Mouse (Mus musculus): ENCODE results near the gene Arxes2. TPM values are rescaled to one million over a fixed set of nuclear protein-coding genes. Genes with fewer than 3 reads are reported as not detected.
"Not testable (repeated sequence)": the region's sequence is repeated elsewhere in the genome, so short reads cannot be mapped to it uniquely, and the experiment has no call there.

Arxes2 gene
- total and polyA plus RNA-seq, 2 experiments = 0.09 TPM; not detected in 1

DNA sequence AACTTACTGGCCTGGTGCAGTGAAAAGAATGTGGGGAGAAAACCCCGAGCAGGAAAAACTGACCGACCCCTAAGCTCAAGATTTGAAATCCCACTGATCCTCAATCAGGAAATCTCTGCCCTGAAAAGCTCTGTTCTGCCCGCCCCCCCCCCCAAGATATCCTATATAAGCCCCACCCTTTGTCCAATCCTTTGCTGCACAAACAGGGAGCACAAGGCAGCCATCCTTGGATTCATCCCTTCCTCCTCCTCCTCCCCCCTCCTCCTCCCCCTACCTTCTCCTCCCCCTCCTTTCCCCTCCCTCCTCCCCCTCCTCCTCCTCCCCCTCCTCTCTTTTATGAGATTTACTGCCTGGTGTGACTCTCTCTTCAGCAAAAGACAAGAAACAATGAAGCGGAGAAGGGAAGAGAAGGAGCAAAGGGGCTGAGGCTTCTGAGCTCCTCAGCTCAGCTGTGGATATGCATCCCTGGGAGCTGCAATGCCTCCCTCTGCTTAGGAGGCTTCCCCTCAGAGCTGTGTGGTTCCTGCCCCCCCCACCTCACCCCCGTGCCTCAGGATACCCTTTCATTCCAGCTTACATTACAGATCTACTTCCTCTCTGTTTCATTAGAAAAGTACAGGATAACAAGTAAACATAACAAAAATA lies 13.7 kb downstream of the Arxes2 start:
- H3K36me3 ChIP-seq (ENCODE audit: control insufficient read depth, insufficient read depth, low read length) = no peaks in the 10 kb centered on the region
- no peaks in the 10 kb centered on the region for H3K4me1 ChIP-seq (ENCODE audit: control insufficient read depth, insufficient read depth, low read length)
- 46% methylated on average over 4 of the region's 5 CpGs for WGBS
- no peak for DNase-seq (ENCODE audit: extremely low read depth, low read depth, low spot score)
- H3K27ac ChIP-seq (replicated peaks; ENCODE audit: insufficient read depth, low read depth, low read length) = no peak overlapping the region
- no peaks in the 10 kb centered on the region for H3K27me3 ChIP-seq (ENCODE audit: control insufficient read depth, insufficient read depth, low read length)
- no peaks in the 10 kb centered on the region for H3K79me2 ChIP-seq (ENCODE audit: control insufficient read depth, insufficient read depth, low read length)
- TF ChIP-seq POLR2A (IDR thresholded peaks at IDR 0.05; ENCODE audit: extremely low read depth, insufficient read depth, low read length) = no peak
- no peak for TF ChIP-seq CTCF (IDR thresholded peaks at IDR 0.05; ENCODE audit: low read depth, low read length)
- no peak overlapping the region for H3K9ac ChIP-seq (ENCODE audit: low read depth, low read length)
- H3K4me3 ChIP-seq (ENCODE audit: insufficient read depth, low read depth, low read length) = no peak overlapping the region

DNA sequence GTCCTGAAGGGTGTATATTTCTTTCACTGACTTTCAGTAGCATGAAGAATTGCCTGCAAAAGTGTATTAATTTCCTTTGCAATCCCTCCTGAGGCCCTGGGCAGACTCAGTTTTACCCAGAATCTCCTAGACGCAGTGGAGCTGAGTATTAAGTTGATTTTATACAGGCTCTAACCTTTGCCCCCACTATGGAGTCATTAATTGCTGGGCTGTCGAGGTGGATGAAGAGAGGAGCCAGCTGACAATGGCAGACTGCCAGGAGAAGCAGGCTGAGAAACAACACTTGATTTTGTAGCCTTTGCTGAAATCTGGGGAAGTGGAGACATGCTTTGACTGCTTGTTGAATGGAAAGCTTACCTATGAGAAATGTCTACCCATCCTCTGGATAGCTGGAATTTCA lies 20.8 kb downstream of the Arxes2 start:
- Histone ChIP-seq H3K36me3 (ENCODE audit: control insufficient read depth, insufficient read depth, low read length) (no peaks in the 10 kb centered on the region), H3K79me2 (ENCODE audit: control insufficient read depth, insufficient read depth, low read length) (no peaks in the 10 kb centered on the region), H3K4me3 (ENCODE audit: insufficient read depth, low read depth, low read length) (no peak overlapping the region), H3K4me1 (ENCODE audit: control insufficient read depth, insufficient read depth, low read length) (no peaks in the 10 kb centered on the region), H3K27me3 (ENCODE audit: control insufficient read depth, insufficient read depth, low read length) (no peaks in the 10 kb centered on the region), H3K9ac (ENCODE audit: low read depth, low read length) (no peak overlapping the region), H3K27ac (replicated peaks; ENCODE audit: insufficient read depth, low read depth, low read length) (no peak overlapping the region)
- WGBS = 18% methylated on average over 2 of the region's 2 CpGs
- peak; percentile 0 for DNase-seq (ENCODE audit: extremely low read depth, low read depth, low spot score)
- TF ChIP-seq CTCF (IDR thresholded peaks at IDR 0.05; ENCODE audit: low read depth, low read length) (no peak), POLR2A (IDR thresholded peaks at IDR 0.05; ENCODE audit: extremely low read depth, insufficient read depth, low read length) (no peak)

DNA sequence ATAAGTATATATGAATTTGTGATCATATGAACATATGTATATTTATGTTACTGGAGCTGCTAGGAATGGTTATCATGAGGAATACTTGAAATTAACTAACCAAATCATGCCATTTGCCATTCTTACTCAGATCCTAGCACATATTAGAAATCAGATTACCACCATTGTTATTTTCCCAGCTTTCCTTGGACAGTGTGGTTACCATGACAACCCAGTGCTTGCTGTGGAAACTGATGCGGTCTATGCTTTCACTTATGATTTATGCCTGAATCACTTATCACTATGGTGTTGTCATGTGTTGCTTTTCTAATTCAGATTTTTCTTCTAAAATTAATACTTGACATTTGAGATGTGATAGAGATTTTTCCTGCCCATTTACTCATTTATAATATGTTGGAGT lies 36.7 kb downstream of the Arxes2 start:
- Histone ChIP-seq H3K9ac (ENCODE audit: low read depth, low read length) (no peak overlapping the region), H3K27me3 (ENCODE audit: control insufficient read depth, insufficient read depth, low read length) (no peaks in the 10 kb centered on the region), H3K4me3 (ENCODE audit: insufficient read depth, low read depth, low read length) (no peak overlapping the region), H3K4me1 (ENCODE audit: control insufficient read depth, insufficient read depth, low read length) (no peaks in the 10 kb centered on the region), H3K36me3 (ENCODE audit: control insufficient read depth, insufficient read depth, low read length) (no peaks in the 10 kb centered on the region), H3K79me2 (ENCODE audit: control insufficient read depth, insufficient read depth, low read length) (no peaks in the 10 kb centered on the region), H3K27ac (replicated peaks; ENCODE audit: insufficient read depth, low read depth, low read length) (no peak overlapping the region)
- no peak for DNase-seq (ENCODE audit: extremely low read depth, low read depth, low spot score)
- WGBS = 79% methylated on average over 1 of the region's 1 CpGs
- TF ChIP-seq CTCF (IDR thresholded peaks at IDR 0.05; ENCODE audit: low read depth, low read length) (no peak), POLR2A (IDR thresholded peaks at IDR 0.05; ENCODE audit: extremely low read depth, insufficient read depth, low read length) (no peak)

DNA sequence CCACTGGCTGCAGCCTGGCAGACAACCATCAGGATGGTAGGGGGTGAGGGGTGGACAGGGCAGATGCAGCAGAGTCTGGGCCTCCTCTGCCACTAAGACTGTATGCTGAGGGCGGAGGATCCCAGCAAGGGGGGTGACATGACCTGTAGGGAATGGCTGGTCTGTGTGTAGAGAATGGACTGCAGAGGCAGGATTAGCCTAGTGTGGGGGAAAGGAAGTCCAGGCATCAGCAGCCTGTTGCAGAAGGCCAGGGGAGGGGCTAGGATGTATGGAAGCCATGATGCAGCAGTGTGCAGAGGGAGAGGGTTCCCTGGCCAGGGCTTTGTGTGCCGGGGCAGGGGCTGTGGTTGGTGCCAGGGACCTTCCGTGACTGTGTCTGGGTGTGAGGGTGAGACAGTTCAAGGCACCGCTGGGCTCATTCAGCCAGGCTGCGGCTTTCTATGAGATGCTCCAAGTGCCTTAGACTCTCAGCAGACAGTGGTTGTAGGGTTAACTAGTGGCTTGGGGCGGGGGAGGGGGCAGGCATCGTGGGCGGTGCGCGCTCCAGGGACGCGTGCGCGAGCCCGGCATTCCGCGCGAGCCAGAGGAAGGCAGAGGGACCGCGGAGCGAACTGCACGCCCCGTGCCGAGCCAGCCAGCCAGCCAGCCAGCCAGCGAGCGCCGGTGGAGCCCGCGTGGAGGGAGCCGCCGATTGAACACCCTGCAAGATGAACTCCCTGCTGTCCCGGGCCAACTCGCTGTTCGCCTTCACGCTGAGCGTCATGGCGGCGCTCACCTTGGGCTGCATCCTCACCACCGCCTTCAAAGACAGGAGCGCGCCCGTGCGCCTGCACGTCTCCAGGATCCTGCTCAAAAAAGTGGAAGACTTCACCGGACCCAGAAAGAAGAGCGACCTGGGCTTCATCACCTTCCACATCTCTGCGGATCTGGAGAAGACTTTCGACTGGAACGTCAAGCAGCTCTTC lies 39.5 kb downstream of the Arxes2 start, which contains the start of gene Arxes1:
Gene Arxes1, plus strand, starts transcription at position 569 of the 965 bp plus-strand sequence.
- not testable (repeated sequence) for H3K4me3 ChIP-seq (ENCODE audit: insufficient read depth, low read depth, low read length); H3K27me3 ChIP-seq (ENCODE audit: control insufficient read depth, insufficient read depth, low read length); H3K4me1 ChIP-seq (ENCODE audit: control insufficient read depth, insufficient read depth, low read length); DNase-seq (ENCODE audit: extremely low read depth, low read depth, low spot score); H3K79me2 ChIP-seq (ENCODE audit: control insufficient read depth, insufficient read depth, low read length); H3K36me3 ChIP-seq (ENCODE audit: control insufficient read depth, insufficient read depth, low read length); H3K9ac ChIP-seq (ENCODE audit: low read depth, low read length); H3K27ac ChIP-seq (replicated peaks; ENCODE audit: insufficient read depth, low read depth, low read length)
- 12% methylated on average over 7 of the region's 49 CpGs for WGBS

DNA sequence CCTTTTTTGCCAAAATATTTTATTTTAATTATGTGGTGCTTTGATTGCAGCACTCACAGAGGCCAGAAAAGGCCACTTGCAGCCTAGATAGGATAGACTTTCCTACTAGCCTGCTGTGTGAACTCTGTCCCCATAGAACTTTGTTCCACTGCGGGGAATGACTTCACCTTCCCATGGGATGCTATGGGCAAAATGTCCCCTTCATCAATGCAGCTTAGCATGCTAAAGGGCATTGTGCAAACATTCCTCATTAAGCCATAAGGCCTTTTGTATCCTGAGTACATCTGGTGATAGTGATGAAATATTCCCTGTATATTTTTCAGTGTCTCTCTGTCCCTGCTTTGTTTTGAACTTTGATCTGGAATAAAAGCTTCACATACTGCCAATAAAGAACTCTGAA lies 50.1 kb downstream of the Arxes2 start:
- H3K36me3 ChIP-seq (ENCODE audit: control insufficient read depth, insufficient read depth, low read length) = no peaks in the 10 kb centered on the region
- H3K4me3 ChIP-seq (ENCODE audit: insufficient read depth, low read depth, low read length) = no peak overlapping the region
- no peak for TF ChIP-seq CTCF (IDR thresholded peaks at IDR 0.05; ENCODE audit: low read depth, low read length)
- no peak for TF ChIP-seq POLR2A (IDR thresholded peaks at IDR 0.05; ENCODE audit: extremely low read depth, insufficient read depth, low read length)
- H3K27me3 ChIP-seq (ENCODE audit: control insufficient read depth, insufficient read depth, low read length) = no peaks in the 10 kb centered on the region
- no peak overlapping the region for H3K27ac ChIP-seq (replicated peaks; ENCODE audit: insufficient read depth, low read depth, low read length)
- H3K9ac ChIP-seq (ENCODE audit: low read depth, low read length) = no peak overlapping the region
- no peaks in the 10 kb centered on the region for H3K79me2 ChIP-seq (ENCODE audit: control insufficient read depth, insufficient read depth, low read length)
- H3K4me1 ChIP-seq (ENCODE audit: control insufficient read depth, insufficient read depth, low read length) = no peaks in the 10 kb centered on the region
- WGBS = 35% methylated on average over 1 of the region's 1 CpGs
- no peak for DNase-seq (ENCODE audit: extremely low read depth, low read depth, low spot score)

Other genes with a start within 250 kb of the Arxes2 start
- 2.7 and 4.1 TPM in 2 replicates for gene Bhlhb9, start 196.2 kb upstream of the Arxes2 start, total RNA-seq (2014; rRNA removed)
- 0.41 and 1.5 TPM in 2 replicates for gene Bhlhb9, start 196.2 kb upstream of the Arxes2 start, polyA plus RNA-seq (2012; rRNA removed)
- gene Gprasp2, start 154.8 kb upstream of the Arxes2 start, total RNA-seq (2014; rRNA removed) = 0.09 and 0.34 TPM in 2 replicates
- gene Gprasp2, start 154.8 kb upstream of the Arxes2 start, polyA plus RNA-seq (2012; rRNA removed) = 0.16 and 0.17 TPM in 2 replicates
- gene Arxes1, start 39.5 kb downstream of the Arxes2 start, total RNA-seq (2014; rRNA removed) = not detected in 2 replicates
- gene Arxes1, start 39.5 kb downstream of the Arxes2 start, polyA plus RNA-seq (2012; rRNA removed) = not detected in 2 replicates
- 0.40 TPM in 1 of 2 replicates, not detected in the other for gene Bex2, start 74.4 kb downstream of the Arxes2 start, total RNA-seq (2014; rRNA removed)
- 0.13 TPM in 1 of 2 replicates, not detected in the other for gene Bex2, start 74.4 kb downstream of the Arxes2 start, polyA plus RNA-seq (2012; rRNA removed)
- not detected in 2 replicates for gene Nxf3, start 91.4 kb downstream of the Arxes2 start, total RNA-seq (2014; rRNA removed)
- gene Nxf3, start 91.4 kb downstream of the Arxes2 start, polyA plus RNA-seq (2012; rRNA removed) = not detected in 2 replicates
- 0.37 and 0.67 TPM in 2 replicates for gene Bex4, start 145.2 kb downstream of the Arxes2 start, total RNA-seq (2014; rRNA removed)
- gene Bex4, start 145.2 kb downstream of the Arxes2 start, polyA plus RNA-seq (2012; rRNA removed) = 0.15 and 0.32 TPM in 2 replicates
- gene Tceal8, start 178.5 kb downstream of the Arxes2 start, total RNA-seq (2014; rRNA removed) = 19.1 and 31.2 TPM in 2 replicates
- gene Tceal8, start 178.5 kb downstream of the Arxes2 start, polyA plus RNA-seq (2012; rRNA removed) = 3.1 and 5.1 TPM in 2 replicates
- 0.18 TPM in 1 of 2 replicates, not detected in the other for gene Tceal5, start 210.1 kb downstream of the Arxes2 start, total RNA-seq (2014; rRNA removed)
- gene Tceal5, start 210.1 kb downstream of the Arxes2 start, polyA plus RNA-seq (2012; rRNA removed) = not detected in 2 replicates
- not detected in 2 replicates for gene Tceal7, start 221.0 kb downstream of the Arxes2 start, total RNA-seq (2014; rRNA removed)
- not detected in 2 replicates for gene Tceal7, start 221.0 kb downstream of the Arxes2 start, polyA plus RNA-seq (2012; rRNA removed)
- gene Bex1, start 221.7 kb downstream of the Arxes2 start, total RNA-seq (2014; rRNA removed) = not detected in 2 replicates
- gene Bex1, start 221.7 kb downstream of the Arxes2 start, polyA plus RNA-seq (2012; rRNA removed) = 0.40 TPM in 1 of 2 replicates, not detected in the other

All from liver, adult 2 months (tissue).